Mouse (Mus musculus): ENCODE measurements around the gene Dennd1b. TPM values are rescaled to one million over a fixed set of nuclear protein-coding genes. Genes with fewer than 3 reads are reported as not detected.

Dennd1b gene
- polyA plus RNA-seq, 1 experiment: 7.3 TPM

DNA sequence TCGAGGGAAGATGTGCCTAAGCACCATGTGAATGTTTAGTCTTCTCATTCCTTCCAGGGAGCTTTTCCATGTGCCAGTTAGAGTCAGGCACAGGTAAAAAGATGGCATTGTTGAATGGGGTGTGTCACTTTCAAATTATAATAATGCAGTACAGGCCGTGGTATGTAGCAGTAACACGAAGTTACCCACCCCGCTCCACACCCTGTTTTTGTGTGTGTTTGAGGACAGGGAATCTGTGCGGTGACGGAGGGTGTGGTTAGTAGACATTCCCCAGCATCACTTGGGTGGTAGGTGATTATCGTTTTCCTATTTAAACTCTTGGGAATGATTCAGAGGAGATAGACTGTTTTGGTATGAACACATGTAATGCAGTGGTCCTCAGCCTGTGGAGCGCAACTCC, 11.6 kb downstream of the Dennd1b start:
- WGBS: 45% methylated on average over 8 of the region's 8 CpGs
- Histone ChIP-seq H3K4me1 (ENCODE audit: control insufficient read depth, insufficient read depth, low read length) (peaks cover 7% of the 10 kb centered on the region), H3K4me3 (replicated peaks; ENCODE audit: extremely low read depth, low read depth, low read length) (no peak overlapping the region)
- TF ChIP-seq POLR2A (IDR thresholded peaks at IDR 0.05; ENCODE audit: borderline replicate concordance, extremely low read depth, low read depth, low read length) (no peak), CTCF (IDR thresholded peaks at IDR 0.05; ENCODE audit: insufficient read depth, low read length) (no peak)
- DNase-seq: no peak

DNA sequence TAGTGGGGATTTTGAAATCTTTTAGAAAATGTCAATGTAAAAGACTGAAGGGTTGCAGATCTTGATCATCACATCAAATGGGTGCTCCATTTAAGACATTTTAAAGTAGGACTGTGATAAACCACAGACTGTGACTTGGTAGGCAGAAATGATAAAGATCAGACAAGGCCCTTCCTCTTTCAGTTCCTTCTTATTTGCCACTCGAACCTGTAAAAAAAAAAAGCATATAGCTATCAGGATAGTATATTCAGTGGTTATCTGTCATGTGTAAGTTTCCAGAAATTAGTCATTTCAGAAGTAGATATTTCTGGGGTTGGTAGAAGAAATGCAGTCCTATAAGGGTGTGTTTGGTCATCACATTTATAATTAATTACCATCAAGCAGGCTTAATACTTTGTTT, 12.7 kb downstream of the Dennd1b start:
- H3K4me3 ChIP-seq (replicated peaks; ENCODE audit: extremely low read depth, low read depth, low read length): no peak overlapping the region
- H3K4me1 ChIP-seq (ENCODE audit: control insufficient read depth, insufficient read depth, low read length): peaks cover 7% of the 10 kb centered on the region
- 26% methylated on average over 1 of the region's 1 CpGs for WGBS
- no peak for DNase-seq
- no peak for TF ChIP-seq CTCF (IDR thresholded peaks at IDR 0.05; ENCODE audit: insufficient read depth, low read length)
- TF ChIP-seq POLR2A (IDR thresholded peaks at IDR 0.05; ENCODE audit: borderline replicate concordance, extremely low read depth, low read depth, low read length): no peak

DNA sequence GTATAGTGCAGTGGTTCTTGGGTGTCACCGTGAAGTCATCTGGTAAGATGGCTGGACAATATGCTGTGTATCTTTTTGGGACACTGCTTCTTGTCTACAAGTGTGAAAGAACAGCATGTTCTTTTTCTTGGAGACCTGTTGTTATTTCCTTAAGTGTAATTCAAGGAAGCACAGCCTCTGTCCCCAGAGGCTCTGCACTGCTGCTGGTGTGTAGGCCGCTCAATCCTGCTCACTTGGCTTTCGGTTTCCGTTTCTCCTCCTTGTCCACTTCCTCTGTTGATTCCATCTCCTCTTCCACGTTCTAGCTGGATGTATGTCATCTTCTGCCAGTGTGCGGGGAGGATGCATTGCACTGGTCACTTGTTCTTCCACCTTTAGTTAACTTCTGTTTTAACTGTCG, 19.0 kb downstream of the Dennd1b start:
- 43% methylated on average over 7 of the region's 7 CpGs for WGBS
- no peak overlapping the region for H3K4me3 ChIP-seq (replicated peaks; ENCODE audit: extremely low read depth, low read depth, low read length)
- no peak for DNase-seq

DNA sequence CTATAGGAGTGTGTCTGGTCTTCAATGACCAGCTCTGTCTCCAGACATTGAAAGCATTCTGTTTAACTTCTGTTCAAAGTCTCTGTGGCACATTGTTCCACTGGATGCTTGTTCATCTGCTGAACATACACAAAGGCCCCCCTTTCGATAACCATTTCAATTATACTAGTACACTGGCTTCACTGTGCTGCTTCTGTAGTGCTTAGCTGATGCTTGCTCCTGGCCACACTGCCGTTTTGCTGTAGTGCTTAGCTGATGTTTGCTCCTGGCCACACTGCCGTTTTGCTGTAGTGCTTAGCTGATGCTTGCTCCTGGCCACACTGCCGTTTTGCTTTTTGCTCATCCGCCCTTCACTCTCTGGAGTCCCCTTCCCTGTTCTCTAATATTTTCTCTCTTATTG, 19.4 kb downstream of the Dennd1b start:
- no peak for TF ChIP-seq CTCF (IDR thresholded peaks at IDR 0.05; ENCODE audit: insufficient read depth, low read length)
- TF ChIP-seq POLR2A (IDR thresholded peaks at IDR 0.05; ENCODE audit: borderline replicate concordance, extremely low read depth, low read depth, low read length): no peak
- no peak for DNase-seq
- WGBS: 43% methylated on average over 5 of the region's 5 CpGs
- Histone ChIP-seq H3K4me3 (replicated peaks; ENCODE audit: extremely low read depth, low read depth, low read length) (no peak overlapping the region), H3K4me1 (ENCODE audit: control insufficient read depth, insufficient read depth, low read length) (peaks cover 19% of the 10 kb centered on the region)

More for the DNA sequence above, 19.0 kb downstream of the Dennd1b start:
- TF ChIP-seq POLR2A (IDR thresholded peaks at IDR 0.05; ENCODE audit: borderline replicate concordance, extremely low read depth, low read depth, low read length) (no peak), CTCF (IDR thresholded peaks at IDR 0.05; ENCODE audit: insufficient read depth, low read length) (no peak)
- peaks cover 19% of the 10 kb centered on the region for H3K4me1 ChIP-seq (ENCODE audit: control insufficient read depth, insufficient read depth, low read length)

DNA sequence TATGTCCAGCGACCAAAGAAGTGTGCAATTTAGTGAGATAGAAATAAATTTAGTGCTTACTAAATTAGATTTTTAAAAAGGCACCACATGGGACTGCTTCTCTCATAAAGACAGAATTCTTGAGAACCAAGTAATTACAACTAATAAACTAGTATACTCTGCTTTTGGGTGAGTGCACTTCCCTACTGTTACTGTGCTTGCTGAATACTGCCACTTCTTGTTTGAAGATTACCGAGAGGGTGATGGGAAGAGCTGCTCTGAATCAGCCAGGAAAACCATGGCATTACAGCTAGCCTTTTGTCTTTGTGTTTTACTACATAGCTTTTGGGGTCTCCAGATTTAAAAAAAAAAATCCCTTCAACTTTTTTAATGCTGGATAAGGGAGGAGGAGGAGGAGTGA, 19.8 kb downstream of the Dennd1b start:
- no peak for TF ChIP-seq CTCF (IDR thresholded peaks at IDR 0.05; ENCODE audit: insufficient read depth, low read length)
- TF ChIP-seq POLR2A (IDR thresholded peaks at IDR 0.05; ENCODE audit: borderline replicate concordance, extremely low read depth, low read depth, low read length): no peak
- no peak for DNase-seq
- WGBS: 46% methylated on average over 2 of the region's 2 CpGs

DNA sequence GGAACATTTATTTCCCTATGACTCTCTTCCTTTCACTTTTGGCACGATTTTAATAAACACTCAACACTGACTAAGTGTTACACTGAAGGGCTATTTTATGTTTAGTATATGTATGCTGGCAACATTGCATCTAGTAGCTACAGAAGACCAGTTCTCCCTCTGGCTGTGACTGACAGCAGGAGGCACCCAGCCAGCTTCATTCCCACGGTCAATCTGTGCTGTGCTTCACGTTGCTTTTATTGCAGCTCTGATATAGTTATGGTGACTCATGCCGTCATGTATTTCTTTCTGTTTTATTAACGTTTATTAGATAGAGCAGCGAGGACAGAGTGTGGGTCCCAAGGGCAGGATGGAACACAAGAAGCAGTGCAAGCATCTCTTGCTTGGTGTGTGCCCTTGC, 20.2 kb downstream of the Dennd1b start:
- Histone ChIP-seq H3K4me3 (replicated peaks; ENCODE audit: extremely low read depth, low read depth, low read length) (no peak overlapping the region), H3K4me1 (ENCODE audit: control insufficient read depth, insufficient read depth, low read length) (peaks cover 19% of the 10 kb centered on the region)
- DNase-seq: no peak
- no peak for TF ChIP-seq POLR2A (IDR thresholded peaks at IDR 0.05; ENCODE audit: borderline replicate concordance, extremely low read depth, low read depth, low read length)
- no peak for TF ChIP-seq CTCF (IDR thresholded peaks at IDR 0.05; ENCODE audit: insufficient read depth, low read length)
- 16% methylated on average over 6 of the region's 6 CpGs for WGBS

More for the DNA sequence above, 19.8 kb downstream of the Dennd1b start:
- Histone ChIP-seq H3K4me1 (ENCODE audit: control insufficient read depth, insufficient read depth, low read length) (peaks cover 19% of the 10 kb centered on the region), H3K4me3 (replicated peaks; ENCODE audit: extremely low read depth, low read depth, low read length) (no peak overlapping the region)

DNA sequence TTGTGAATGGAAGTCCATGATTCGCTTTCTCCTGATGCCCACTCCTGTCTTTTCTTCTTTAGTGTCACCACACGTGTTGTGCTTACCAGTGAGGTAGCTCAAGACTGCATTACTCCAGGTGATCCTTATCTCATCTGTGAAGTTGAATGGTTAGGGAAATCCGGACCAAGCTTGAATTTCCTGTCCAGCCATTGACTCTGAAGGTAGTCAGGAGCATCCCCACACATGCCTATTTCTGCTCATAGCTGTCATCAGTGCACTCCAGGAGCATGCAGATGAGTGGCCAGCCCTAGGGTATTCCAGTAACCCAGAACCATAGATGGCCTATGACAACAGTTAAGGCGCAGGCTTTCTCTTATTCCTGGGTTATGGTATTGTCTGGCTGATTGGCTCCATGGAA, 20.9 kb downstream of the Dennd1b start:
- no peak for DNase-seq
- TF ChIP-seq CTCF (IDR thresholded peaks at IDR 0.05; ENCODE audit: insufficient read depth, low read length) (no peak), POLR2A (IDR thresholded peaks at IDR 0.05; ENCODE audit: borderline replicate concordance, extremely low read depth, low read depth, low read length) (no peak)
- Histone ChIP-seq H3K4me3 (replicated peaks; ENCODE audit: extremely low read depth, low read depth, low read length) (no peak overlapping the region), H3K4me1 (ENCODE audit: control insufficient read depth, insufficient read depth, low read length) (peaks cover 19% of the 10 kb centered on the region)
- WGBS: 71% methylated on average over 4 of the region's 4 CpGs

DNA sequence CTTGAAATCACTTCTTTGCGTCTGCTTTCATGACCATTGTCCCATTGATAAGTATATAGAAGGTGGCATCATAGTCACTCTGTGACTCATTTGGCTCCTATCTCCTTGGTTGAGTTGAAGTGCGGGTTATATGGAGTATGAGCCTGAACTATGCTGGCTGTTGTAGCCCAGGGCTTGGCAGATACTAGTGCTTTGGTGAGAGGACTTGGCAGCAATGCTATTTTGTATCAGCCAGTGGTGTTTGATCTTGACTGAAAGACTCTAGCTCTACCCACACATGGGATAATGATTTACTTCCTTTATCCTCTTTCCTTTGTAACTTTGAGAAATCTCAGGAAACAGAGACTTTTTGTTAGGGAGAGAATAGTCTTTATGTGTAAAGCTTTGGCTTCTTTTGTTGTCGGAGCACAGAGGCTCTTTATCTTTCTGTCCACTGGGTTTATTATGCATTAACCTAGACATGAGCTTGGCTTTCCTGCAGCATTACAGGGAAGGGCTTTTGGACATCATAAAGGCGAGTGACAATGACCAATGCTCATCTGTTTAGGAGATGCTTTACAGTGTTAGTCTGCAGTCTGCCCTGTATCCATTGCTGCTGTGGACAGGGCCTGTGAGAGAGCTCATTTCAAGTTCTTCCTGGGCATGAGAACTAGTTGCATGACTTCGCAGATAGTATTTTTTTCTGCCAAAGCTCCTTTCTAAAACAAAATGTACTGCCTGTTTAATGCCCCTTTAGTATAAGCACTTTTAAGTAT, 29.3 kb downstream of the Dennd1b start:
- Histone ChIP-seq H3K4me3 (replicated peaks; ENCODE audit: extremely low read depth, low read depth, low read length) (no peak overlapping the region), H3K4me1 (ENCODE audit: control insufficient read depth, insufficient read depth, low read length) (0 out of 2 replicates have a peak, but pooled peaks cover 4% of the 10 kb centered on the region)
- DNase-seq: no peak
- WGBS: 46% methylated on average over 5 of the region's 5 CpGs
- no peak for TF ChIP-seq CTCF (IDR thresholded peaks at IDR 0.05; ENCODE audit: insufficient read depth, low read length)
- no peak for TF ChIP-seq POLR2A (IDR thresholded peaks at IDR 0.05; ENCODE audit: borderline replicate concordance, extremely low read depth, low read depth, low read length)

DNA sequence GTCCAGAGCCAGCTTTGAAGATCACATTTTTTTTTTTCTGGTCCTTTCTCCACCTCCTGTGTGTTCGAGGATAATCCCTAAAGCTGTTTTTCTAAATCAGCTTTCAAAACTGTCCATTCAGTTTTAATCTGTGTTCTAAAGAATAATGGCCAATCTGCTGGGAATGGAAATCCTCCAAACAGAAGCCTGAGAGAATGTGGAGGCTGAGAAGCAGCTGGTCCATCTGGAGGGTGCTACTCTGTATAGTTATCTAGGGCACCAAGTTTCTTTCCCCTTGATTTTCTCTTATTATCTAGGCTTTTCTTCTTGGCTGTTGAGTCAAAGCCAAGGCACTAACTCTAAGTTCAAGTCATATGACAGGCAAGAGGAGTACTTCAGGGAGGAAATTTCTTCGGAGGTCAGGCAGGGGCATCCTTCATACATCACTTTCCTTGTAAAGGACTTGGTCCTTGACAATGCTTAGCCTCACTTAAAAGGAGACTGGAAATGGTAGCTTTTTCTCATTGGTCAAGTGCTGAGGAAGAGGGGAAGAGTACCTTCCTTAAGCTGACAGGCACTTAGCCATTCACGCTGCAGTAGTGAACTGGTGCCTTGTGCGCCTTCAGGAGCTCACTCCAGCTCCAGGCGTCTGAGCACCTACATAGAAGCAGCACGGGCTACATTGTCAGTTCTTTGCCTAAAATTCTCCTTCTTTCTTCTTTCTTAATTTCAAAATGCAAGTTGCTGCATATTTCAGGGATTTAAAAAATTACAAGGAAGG, 32.6 kb downstream of the Dennd1b start:
- Histone ChIP-seq H3K4me3 (replicated peaks; ENCODE audit: extremely low read depth, low read depth, low read length) (no peak overlapping the region), H3K4me1 (ENCODE audit: control insufficient read depth, insufficient read depth, low read length) (peaks cover 6% of the 10 kb centered on the region)
- 75% methylated on average over 6 of the region's 6 CpGs for WGBS
- TF ChIP-seq CTCF (IDR thresholded peaks at IDR 0.05; ENCODE audit: insufficient read depth, low read length) (no peak), POLR2A (IDR thresholded peaks at IDR 0.05; ENCODE audit: borderline replicate concordance, extremely low read depth, low read depth, low read length) (no peak)
- DNase-seq: no peak
